Mouse (Mus musculus): ENCODE measurements around the gene Gm19402. TPM values are rescaled to one million over a fixed set of nuclear protein-coding genes. Genes with fewer than 3 reads are reported as not detected.
"Not testable (repeated sequence)": the region's sequence is repeated elsewhere in the genome, so short reads cannot be mapped to it uniquely, and the experiment has no call there.

Gene Gm19402
- total RNA-seq (2017) = not detected in 2 replicates

- not testable (repeated sequence) for ATAC-seq (replicated peaks in 1 of 2; ENCODE audit: insufficient read depth in 1 of 2, low FRiP score in 2 of 2, low TSS enrichment in 1 of 2, low read depth in 1 of 2, poor library complexity in 2 of 2, severe bottlenecking in 2 of 2)
Measured at GRCm38 (mm10) chr10:77690356-77690807, at the start of gene Gm19402. Gm19402 (minus strand) TSS chr10:77690757.

- no peak for ATAC-seq (replicated peaks in 1 of 2; ENCODE audit: insufficient read depth in 1 of 2, low FRiP score in 2 of 2, low TSS enrichment in 1 of 2, low read depth in 1 of 2, poor library complexity in 2 of 2, severe bottlenecking in 2 of 2)
Measured at GRCm38 (mm10) chr10:77738929-77739328, 48.4 kb upstream of the Gm19402 start.

GRCm38 (mm10) chr10:77735928-77736327, 45.4 kb upstream of the Gm19402 start:
- ATAC-seq (replicated peaks in 1 of 2; ENCODE audit: insufficient read depth in 1 of 2, low FRiP score in 2 of 2, low TSS enrichment in 1 of 2, low read depth in 1 of 2, poor library complexity in 2 of 2, severe bottlenecking in 2 of 2) = no peak

- 0 out of 4 replicates have a peak, but pooled peaks of 1 of the 2 experiments have one; percentile 28 for ATAC-seq (replicated peaks in 1 of 2; ENCODE audit: insufficient read depth in 1 of 2, low FRiP score in 2 of 2, low TSS enrichment in 1 of 2, low read depth in 1 of 2, poor library complexity in 2 of 2, severe bottlenecking in 2 of 2)
Measured at GRCm38 (mm10) chr10:77729241-77729640, 38.7 kb upstream of the Gm19402 start.

- ATAC-seq (replicated peaks in 1 of 2; ENCODE audit: insufficient read depth in 1 of 2, low FRiP score in 2 of 2, low TSS enrichment in 1 of 2, low read depth in 1 of 2, poor library complexity in 2 of 2, severe bottlenecking in 2 of 2) = no peak
Measured at GRCm38 (mm10) chr10:77728280-77728679, 37.7 kb upstream of the Gm19402 start.

GRCm38 (mm10) chr10:77726186-77726585, 35.6 kb upstream of the Gm19402 start, which contains the start of gene Gm10100:
Gm10100 (plus strand) TSS chr10:77726486.
- ATAC-seq (replicated peaks in 1 of 2; ENCODE audit: insufficient read depth in 1 of 2, low FRiP score in 2 of 2, low TSS enrichment in 1 of 2, low read depth in 1 of 2, poor library complexity in 2 of 2, severe bottlenecking in 2 of 2) = no peak

DNA sequence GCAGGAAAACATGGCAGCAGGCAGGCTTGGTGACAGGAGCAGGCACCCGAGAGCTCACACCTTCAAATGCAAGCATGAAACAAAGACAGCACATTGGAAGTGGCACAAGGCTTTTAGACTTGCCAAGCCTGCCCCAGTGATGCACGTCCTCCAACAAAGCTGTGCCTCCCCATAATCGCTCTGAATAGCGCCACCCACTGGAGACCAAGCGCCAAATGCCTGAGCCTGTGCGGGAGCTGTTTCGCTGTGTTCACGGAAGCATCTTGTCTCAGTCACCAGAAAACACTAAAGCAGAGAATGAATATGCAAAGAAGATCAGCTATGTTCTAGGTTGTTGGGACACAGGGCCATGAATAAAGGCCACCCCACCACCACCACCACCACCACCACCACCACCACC, 34.3 kb upstream of the Gm19402 start:
- ATAC-seq (replicated peaks in 1 of 2; ENCODE audit: insufficient read depth in 1 of 2, low FRiP score in 2 of 2, low TSS enrichment in 1 of 2, low read depth in 1 of 2, poor library complexity in 2 of 2, severe bottlenecking in 2 of 2) = no peak

- not testable (repeated sequence) for ATAC-seq (replicated peaks in 1 of 2; ENCODE audit: insufficient read depth in 1 of 2, low FRiP score in 2 of 2, low TSS enrichment in 1 of 2, low read depth in 1 of 2, poor library complexity in 2 of 2, severe bottlenecking in 2 of 2)
Measured at GRCm38 (mm10) chr10:77720299-77720698, 29.7 kb upstream of the Gm19402 start, which contains the start of gene Krtap12-1. Krtap12-1 (plus strand) TSS chr10:77720599.

- ATAC-seq (replicated peaks in 1 of 2; ENCODE audit: insufficient read depth in 1 of 2, low FRiP score in 2 of 2, low TSS enrichment in 1 of 2, low read depth in 1 of 2, poor library complexity in 2 of 2, severe bottlenecking in 2 of 2) = no peak
Measured at GRCm38 (mm10) chr10:77715507-77715906, 24.9 kb upstream of the Gm19402 start, which contains the start of gene Gm10142. Gm10142 (plus strand) TSS chr10:77715807.

GRCm38 (mm10) chr10:77713734-77714133, 23.2 kb upstream of the Gm19402 start:
- 0 out of 4 replicates have a peak, but pooled peaks have one; percentile 41 to 73 for ATAC-seq (replicated peaks in 1 of 2; ENCODE audit: insufficient read depth in 1 of 2, low FRiP score in 2 of 2, low TSS enrichment in 1 of 2, low read depth in 1 of 2, poor library complexity in 2 of 2, severe bottlenecking in 2 of 2)

DNA sequence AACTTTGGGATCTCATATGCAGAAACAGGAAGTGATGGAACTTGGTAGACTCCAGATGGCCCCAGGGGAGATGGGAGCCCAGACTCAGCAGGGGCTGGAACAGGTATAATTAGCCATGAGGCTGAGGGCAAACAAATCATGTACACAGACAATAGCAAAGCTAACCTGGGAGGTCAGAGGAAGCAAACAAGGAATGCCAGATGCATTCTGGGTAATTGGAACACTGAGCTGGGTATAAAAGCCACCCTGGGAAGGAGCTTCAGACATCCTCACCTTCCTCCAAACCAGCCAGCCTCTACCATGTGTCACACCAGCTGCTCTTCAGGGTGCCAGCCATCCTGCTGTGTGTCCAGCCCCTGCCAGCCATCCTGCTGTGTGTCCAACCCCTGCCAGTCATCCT, 20.6 kb upstream of the Gm19402 start, which contains the start of gene Gm10024:
Gm10024 (plus strand) TSS at position 301 of the 400 bp plus-strand sequence.
- not testable (repeated sequence) for ATAC-seq (replicated peaks in 1 of 2; ENCODE audit: insufficient read depth in 1 of 2, low FRiP score in 2 of 2, low TSS enrichment in 1 of 2, low read depth in 1 of 2, poor library complexity in 2 of 2, severe bottlenecking in 2 of 2)

DNA sequence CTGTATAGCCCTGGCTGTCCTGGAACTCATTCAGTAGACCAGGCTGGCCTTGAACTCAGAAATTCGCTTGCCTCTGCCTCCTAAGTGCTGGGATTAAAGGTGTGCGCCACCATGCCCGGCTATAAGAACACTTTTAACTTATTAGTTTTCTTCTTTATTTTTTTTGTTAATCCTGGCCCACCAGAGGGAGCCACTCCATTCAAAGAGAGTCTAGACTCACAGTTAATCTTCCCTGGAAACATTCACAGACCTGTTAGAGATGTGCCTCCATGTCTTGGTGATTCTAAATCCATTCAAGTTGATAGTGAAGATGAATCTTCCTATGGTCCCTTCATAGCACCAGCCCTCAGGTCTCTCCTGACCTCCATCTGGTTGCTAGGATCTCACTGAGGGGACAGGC, 19.3 kb upstream of the Gm19402 start:
- no peak for ATAC-seq (replicated peaks in 1 of 2; ENCODE audit: insufficient read depth in 1 of 2, low FRiP score in 2 of 2, low TSS enrichment in 1 of 2, low read depth in 1 of 2, poor library complexity in 2 of 2, severe bottlenecking in 2 of 2)

DNA sequence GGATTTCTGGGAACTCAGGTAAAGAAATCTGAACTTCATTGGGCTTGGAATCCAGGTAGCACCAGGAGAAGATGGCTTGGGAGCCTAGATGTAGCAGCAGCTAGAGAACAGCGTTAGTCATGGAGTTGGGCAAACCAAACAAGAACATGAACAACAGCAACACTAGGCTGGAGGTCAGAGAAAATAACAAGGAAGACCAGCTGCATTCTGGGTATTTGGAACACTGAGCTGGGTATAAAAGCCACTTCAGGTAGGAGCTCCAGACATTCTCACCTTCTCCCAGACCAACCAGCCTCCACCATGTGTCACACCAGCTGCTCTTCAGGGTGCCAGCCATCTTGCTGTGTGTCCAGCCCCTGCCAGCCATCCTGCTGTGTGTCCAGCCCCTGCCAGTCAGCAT, 15.8 kb upstream of the Gm19402 start, which contains the start of gene Gm10272:
Gm10272 (plus strand) TSS at position 301 of the 400 bp plus-strand sequence.
- no peak for ATAC-seq (replicated peaks in 1 of 2; ENCODE audit: insufficient read depth in 1 of 2, low FRiP score in 2 of 2, low TSS enrichment in 1 of 2, low read depth in 1 of 2, poor library complexity in 2 of 2, severe bottlenecking in 2 of 2)

DNA sequence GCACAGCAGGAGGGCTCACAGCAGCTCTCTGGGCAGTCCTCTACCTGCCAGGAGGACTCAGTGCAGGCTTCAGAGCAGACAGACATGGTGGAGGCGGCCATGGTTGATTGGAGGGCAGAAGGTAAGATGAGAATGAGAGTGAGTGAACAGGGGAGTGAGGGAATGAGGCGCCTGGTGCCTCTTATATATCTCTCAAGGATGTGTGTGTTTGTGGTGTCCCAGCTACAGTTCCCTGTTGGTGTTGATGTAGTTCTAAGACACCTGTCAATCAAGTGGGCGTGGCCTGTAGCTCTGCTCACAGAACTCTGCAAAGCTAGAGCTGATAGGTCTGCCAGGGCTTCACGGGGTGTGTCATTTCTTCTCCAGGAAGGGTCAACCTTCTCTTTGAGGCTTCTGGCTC, 6.6 kb upstream of the Gm19402 start, which contains the start of gene Gm9508:
Gm9508 (minus strand) TSS at position 101 of the 400 bp plus-strand sequence.
- ATAC-seq (replicated peaks in 1 of 2; ENCODE audit: insufficient read depth in 1 of 2, low FRiP score in 2 of 2, low TSS enrichment in 1 of 2, low read depth in 1 of 2, poor library complexity in 2 of 2, severe bottlenecking in 2 of 2) = no peak

GRCm38 (mm10) chr10:77687021-77687420, 3.5 kb downstream of the Gm19402 start:
- no peak for ATAC-seq (replicated peaks in 1 of 2; ENCODE audit: insufficient read depth in 1 of 2, low FRiP score in 2 of 2, low TSS enrichment in 1 of 2, low read depth in 1 of 2, poor library complexity in 2 of 2, severe bottlenecking in 2 of 2)

DNA sequence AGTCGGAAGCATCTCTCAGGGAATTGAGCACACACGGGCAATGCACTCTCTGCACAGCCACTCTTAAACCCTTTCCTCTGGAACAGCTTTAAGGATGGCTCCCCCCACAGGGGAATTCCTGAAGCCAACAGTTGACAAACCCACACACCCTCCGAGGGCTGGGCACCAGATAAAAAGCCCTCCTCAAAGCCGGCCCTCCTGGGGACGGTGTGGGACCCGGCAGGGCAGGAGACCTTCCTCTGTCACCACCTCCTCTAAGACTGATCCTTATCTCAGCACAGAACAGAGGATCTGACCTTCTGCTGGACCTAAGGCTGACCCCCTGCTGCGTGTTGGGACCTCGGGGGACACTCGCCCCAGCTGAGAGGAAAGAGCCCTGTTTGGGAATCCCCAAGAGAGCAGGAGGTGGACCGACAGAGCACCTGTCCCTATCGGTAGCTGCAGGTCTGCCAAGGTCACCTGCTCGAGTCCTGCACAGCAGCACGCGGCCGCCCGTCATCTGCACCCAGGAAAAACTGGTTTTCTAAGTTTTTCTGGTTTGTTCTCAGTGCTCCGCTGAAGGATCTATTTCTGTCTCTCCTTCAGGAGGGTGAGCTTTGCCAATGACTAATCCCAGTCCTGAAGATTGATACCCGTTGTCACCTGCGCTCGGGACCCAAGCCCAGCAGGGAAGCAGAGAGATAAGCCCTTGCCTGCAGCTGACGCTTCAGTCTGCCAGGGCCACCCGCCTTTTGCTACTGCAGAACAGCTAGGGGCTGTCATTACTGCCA, 4.5 kb downstream of the Gm19402 start, which contains the start of gene Tspear:
Tspear (plus strand) TSS at position 675 of the 770 bp plus-strand sequence.
- ATAC-seq (replicated peaks in 1 of 2; ENCODE audit: insufficient read depth in 1 of 2, low FRiP score in 2 of 2, low TSS enrichment in 1 of 2, low read depth in 1 of 2, poor library complexity in 2 of 2, severe bottlenecking in 2 of 2) = no peak

DNA sequence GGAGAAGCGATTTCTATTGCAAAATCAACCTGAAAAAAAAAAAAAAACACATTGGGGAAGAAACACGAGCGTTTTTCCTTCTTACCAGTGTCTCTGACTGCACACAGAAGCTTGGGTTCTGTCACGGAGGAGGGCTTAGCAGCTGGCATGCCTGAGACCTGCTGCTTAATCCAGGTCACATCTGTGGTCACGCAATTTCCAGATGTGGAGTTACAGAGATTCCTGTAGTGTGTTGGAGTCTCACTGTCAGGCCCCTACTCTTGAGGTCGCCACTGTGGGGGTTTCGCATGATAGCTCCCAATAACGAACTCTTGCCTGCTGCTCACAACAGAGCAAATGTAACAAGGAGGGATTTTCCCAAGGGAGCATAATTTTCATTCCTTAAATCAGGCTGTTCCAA, 6.4 kb downstream of the Gm19402 start:
- no peak for ATAC-seq (replicated peaks in 1 of 2; ENCODE audit: insufficient read depth in 1 of 2, low FRiP score in 2 of 2, low TSS enrichment in 1 of 2, low read depth in 1 of 2, poor library complexity in 2 of 2, severe bottlenecking in 2 of 2)

DNA sequence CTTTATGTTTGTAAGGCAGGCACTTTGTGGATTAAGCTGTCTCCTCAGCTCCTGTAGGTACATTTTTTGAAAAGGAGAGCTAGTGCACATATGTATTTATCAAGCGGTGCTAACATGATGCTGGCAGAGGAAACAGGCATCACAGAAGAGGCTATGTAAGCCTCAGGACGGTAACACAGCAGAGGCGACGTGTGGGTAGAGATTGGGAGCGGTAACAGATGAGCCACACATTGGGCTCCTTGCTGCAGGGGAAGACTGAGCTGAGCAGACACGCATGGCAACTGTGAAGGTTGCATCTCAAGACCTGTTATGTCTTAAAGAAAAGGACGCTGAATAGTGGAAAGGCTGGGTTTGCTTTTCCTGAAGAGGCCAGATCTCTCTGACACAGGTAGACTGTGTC, 7.6 kb downstream of the Gm19402 start:
- no peak for ATAC-seq (replicated peaks in 1 of 2; ENCODE audit: insufficient read depth in 1 of 2, low FRiP score in 2 of 2, low TSS enrichment in 1 of 2, low read depth in 1 of 2, poor library complexity in 2 of 2, severe bottlenecking in 2 of 2)
